Mouse (Mus musculus): Measurements from ENCODE around the gene Cmtm1. TPM values are rescaled to one million over a fixed set of nuclear protein-coding genes. Genes with fewer than 3 reads are reported as not detected.
A peak's percentile ranks its signal among the peaks of the same experiment; 100 is the strongest.

Gene Cmtm1
- total and polyA plus RNA-seq, 2 experiments from 2014 or later, result not detected

DNA sequence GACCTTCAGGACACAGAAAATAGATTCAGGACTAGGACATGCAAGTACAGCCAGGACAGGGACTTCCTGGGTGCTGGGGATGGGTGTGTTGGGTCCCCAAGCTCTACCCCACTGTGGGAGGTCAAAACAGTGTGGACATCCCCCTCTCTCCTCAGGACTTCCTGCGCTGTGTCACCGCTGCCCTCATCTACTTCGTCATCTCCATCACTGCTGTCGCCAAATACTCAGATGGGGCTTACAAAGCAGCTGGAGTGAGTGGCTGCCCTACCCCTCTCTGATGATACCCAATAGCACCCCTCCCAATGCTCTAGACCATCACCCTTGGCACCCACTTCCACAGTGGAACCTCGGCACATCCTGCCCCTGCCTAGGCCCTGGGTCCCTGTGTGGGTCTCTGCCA lies 34.7 kb upstream of the Cmtm1 start:
- WGBS, result 95% methylated on average over 5 of the region's 5 CpGs
- ATAC-seq (no peak), DNase-seq (ENCODE audit: low spot score) (no peak)
- H3K9me3 ChIP-seq (ENCODE audit: low read length), result no peaks in the 10 kb centered on the region
- TF ChIP-seq CTCF (IDR thresholded peaks at IDR 0.05; ENCODE audit: low read depth), result no peak
- no peaks in the 10 kb centered on the region for H3K4me1 ChIP-seq (ENCODE audit: insufficient read depth, low read length)
- no peaks in the 10 kb centered on the region for H3K27me3 ChIP-seq (ENCODE audit: insufficient read depth, low read length)
- no peak overlapping the region for H3K27ac ChIP-seq
- no peak overlapping the region for H3K4me2 ChIP-seq (ENCODE audit: low read depth, low read length)
- no peak overlapping the region for H3K9ac ChIP-seq (replicated peaks; ENCODE audit: low read length)
- H3K4me3 ChIP-seq (ENCODE audit: low read length), result no peak overlapping the region
- no peaks in the 10 kb centered on the region; the same call in 1 of the 2 replicates for H3K36me3 ChIP-seq (ENCODE audit: insufficient read depth, low read length)

DNA sequence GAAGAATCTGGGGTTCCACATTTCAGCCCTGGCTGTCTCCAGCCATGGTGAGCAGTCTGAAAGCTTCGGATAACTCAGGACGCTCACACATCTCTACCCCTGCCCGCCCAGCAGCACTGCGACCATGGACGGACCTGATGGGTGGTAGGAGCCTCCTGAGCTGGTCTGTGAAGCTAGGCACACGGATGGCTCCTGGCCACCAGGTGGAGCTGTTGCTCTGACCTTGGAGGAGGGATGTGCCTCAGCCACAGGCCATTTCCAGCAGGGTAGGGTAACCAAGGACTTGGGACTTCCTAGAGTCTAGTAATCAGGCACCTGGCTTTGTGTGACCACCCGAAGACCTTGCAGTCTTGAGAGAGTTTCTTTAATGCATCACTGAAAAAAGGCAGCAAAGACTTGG lies 34.0 kb upstream of the Cmtm1 start:
- H3K4me3 ChIP-seq (ENCODE audit: low read length), result no peak overlapping the region
- no peaks in the 10 kb centered on the region for H3K27me3 ChIP-seq (ENCODE audit: insufficient read depth, low read length)
- peak; percentile 98 for TF ChIP-seq CTCF (IDR thresholded peaks at IDR 0.05; ENCODE audit: low read depth)
- no peak overlapping the region for H3K4me2 ChIP-seq (ENCODE audit: low read depth, low read length)
- no peak overlapping the region for H3K27ac ChIP-seq
- ATAC-seq, result peak; percentile 57
- H3K9ac ChIP-seq (replicated peaks; ENCODE audit: low read length), result no peak overlapping the region
- H3K4me1 ChIP-seq (ENCODE audit: insufficient read depth, low read length), result no peaks in the 10 kb centered on the region
- 20% methylated on average over 7 of the region's 7 CpGs for WGBS
- no peaks in the 10 kb centered on the region; the same call in 1 of the 2 replicates for H3K36me3 ChIP-seq (ENCODE audit: insufficient read depth, low read length)
- peak; percentile 92 for DNase-seq (ENCODE audit: low spot score)
- H3K9me3 ChIP-seq (ENCODE audit: low read length), result no peaks in the 10 kb centered on the region

DNA sequence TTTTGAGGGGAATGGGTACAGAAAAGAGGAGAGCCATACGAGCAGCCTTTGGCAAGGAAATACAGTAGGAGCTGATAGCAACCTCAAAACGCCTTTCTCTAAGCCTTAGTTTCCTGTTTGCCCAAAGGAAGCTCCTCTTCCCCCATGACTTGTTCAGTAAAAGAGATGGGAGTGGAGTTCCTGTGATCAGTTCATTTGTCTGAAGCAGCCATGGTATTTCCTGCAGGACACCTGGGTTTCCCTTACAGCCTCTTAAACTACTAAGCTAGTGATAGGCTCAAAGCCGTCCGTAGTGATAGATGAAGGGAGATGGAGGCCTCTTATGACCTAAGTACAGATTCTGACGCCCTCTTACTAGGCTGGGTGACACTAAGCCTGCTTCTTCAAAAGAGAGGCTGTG lies 32.5 kb upstream of the Cmtm1 start:
- ATAC-seq (no peak), DNase-seq (ENCODE audit: low spot score) (no peak)

DNA sequence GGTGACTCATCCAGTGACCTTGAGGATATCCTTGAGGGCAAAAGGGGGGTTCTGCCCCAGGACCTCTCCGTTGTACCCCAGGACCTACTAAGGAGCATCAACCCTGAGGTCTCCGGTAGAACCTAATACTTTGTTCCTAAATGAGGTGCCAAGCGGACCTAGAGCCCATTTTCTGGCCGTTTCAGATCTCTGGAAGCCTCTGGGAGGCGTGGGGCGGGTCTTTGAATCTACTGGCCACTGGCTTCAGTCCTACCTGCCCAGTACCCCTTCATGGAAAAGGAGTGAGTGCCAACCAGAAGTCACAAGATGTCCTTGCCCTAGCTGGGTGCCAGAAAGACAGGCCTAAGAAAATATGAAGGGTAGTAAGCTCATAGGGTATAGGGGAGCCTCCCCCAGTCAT lies 31.7 kb upstream of the Cmtm1 start:
- TF ChIP-seq CTCF (IDR thresholded peaks at IDR 0.05; ENCODE audit: low read depth), result no peak
- H3K36me3 ChIP-seq (ENCODE audit: insufficient read depth, low read length), result no peaks in the 10 kb centered on the region
- H3K4me3 ChIP-seq (ENCODE audit: low read length), result peak overlapping the region; percentile 60; the same call in 1 of the 2 replicates
- no peaks in the 10 kb centered on the region for H3K27me3 ChIP-seq (ENCODE audit: insufficient read depth, low read length)
- peak overlapping the region; percentile 92 for H3K4me2 ChIP-seq (ENCODE audit: low read depth, low read length)
- DNase-seq (ENCODE audit: low spot score) (no peak), ATAC-seq (no peak)
- WGBS, result 48% methylated on average over 6 of the region's 6 CpGs
- H3K27ac ChIP-seq, result peak overlapping the region; percentile 48; the same call in 1 of the 2 replicates
- no peaks in the 10 kb centered on the region for H3K4me1 ChIP-seq (ENCODE audit: insufficient read depth, low read length)
- no peak overlapping the region; the same call in 1 of the 2 replicates for H3K9ac ChIP-seq (replicated peaks; ENCODE audit: low read length)
- no peaks in the 10 kb centered on the region for H3K9me3 ChIP-seq (ENCODE audit: low read length)

More for the DNA sequence above, 32.5 kb upstream of the Cmtm1 start:
- Histone ChIP-seq H3K4me2 (ENCODE audit: low read depth, low read length) (no peak overlapping the region), H3K9me3 (ENCODE audit: low read length) (no peaks in the 10 kb centered on the region), H3K27ac (no peak overlapping the region), H3K27me3 (ENCODE audit: insufficient read depth, low read length) (no peaks in the 10 kb centered on the region), H3K9ac (replicated peaks; ENCODE audit: low read length) (no peak overlapping the region), H3K4me3 (ENCODE audit: low read length) (no peak overlapping the region), H3K36me3 (ENCODE audit: insufficient read depth, low read length) (no peaks in the 10 kb centered on the region; the same call in 1 of the 2 replicates), H3K4me1 (ENCODE audit: insufficient read depth, low read length) (no peaks in the 10 kb centered on the region)
- TF ChIP-seq CTCF (IDR thresholded peaks at IDR 0.05; ENCODE audit: low read depth), result no peak
- 88% methylated on average over 5 of the region's 5 CpGs for WGBS

DNA sequence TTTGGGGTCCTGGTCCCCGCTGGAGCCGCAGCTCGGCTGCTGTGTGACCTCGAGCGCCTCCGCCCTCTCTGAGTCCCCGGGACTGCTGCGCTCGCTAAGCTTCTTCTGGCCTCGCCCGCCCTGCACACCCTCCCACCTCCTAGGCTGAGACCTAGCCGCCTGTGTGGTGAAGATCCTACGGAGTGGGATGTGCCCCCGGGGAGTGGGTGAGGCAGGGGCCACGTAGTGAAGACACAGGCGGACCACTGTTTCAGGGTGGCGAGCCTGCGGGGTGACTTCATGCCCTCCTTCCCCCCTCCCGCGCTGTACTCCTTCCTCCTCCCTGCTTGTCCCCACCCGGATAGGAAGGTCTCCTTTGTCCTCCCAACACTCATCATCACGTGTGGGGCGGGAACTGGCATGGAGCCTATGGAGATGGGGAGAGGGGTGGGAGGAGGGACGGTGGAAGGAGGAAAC lies 31.2 kb upstream of the Cmtm1 start:
- Histone ChIP-seq H3K4me3 (ENCODE audit: low read length) (peak overlapping the region; percentile 60), H3K27ac (peak overlapping the region; percentile 79), H3K9ac (replicated peaks; ENCODE audit: low read length) (peak overlapping the region; percentile 70), H3K9me3 (ENCODE audit: low read length) (no peaks in the 10 kb centered on the region), H3K36me3 (ENCODE audit: insufficient read depth, low read length) (no peaks in the 10 kb centered on the region), H3K4me2 (ENCODE audit: low read depth, low read length) (peak overlapping the region; percentile 92), H3K4me1 (ENCODE audit: insufficient read depth, low read length) (no peaks in the 10 kb centered on the region), H3K27me3 (ENCODE audit: insufficient read depth, low read length) (no peaks in the 10 kb centered on the region)
- TF ChIP-seq CTCF (IDR thresholded peaks at IDR 0.05; ENCODE audit: low read depth), result no peak
- ATAC-seq, result peak; percentile 68
- 1% methylated on average over 23 of the region's 24 CpGs for WGBS
- DNase-seq (ENCODE audit: low spot score), result peak; percentile 85

DNA sequence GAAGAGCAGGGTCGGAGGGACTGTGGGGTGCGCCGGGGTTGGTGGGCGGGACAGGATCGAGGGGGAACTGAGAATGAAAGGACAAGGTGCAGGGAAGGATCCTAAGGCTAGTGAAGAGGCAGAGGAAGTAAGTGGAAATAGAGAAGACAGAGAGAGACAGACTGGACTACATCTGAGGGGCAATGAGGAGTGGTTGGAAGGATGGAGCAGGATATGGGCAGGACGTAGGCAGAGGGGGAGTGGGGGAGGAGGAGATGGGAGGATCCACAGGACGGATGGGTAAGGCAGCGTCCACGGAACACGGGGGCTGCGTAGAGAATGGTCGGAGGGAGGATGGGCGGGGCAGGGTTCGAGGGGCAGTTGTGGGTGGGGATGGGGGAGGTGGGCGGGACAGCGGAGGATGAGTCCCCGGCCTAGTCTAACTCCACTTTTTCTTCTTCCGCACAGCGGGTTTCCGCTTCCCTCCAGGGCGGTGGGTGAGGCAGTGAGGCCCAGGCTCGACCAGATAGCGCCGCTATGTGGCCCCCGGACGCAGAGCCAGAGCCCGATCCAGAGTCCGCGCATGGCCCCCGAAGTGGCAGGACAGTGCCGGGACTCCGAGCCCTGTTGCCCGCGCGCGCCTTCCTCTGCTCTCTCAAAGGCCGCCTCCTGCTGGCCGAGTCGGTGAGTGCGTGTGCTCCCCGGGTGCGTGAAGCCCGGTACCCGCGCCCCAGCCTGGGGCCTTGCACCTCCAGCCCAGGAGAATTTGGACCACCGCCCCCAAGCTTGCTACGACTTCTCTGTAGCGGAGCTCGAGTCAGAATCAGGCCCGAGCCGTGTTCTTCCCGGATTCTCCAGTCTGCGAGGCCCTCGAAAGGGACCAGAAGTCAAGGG lies 30.5 kb upstream of the Cmtm1 start:
- peak overlapping the region; percentile 70 for H3K9ac ChIP-seq (replicated peaks; ENCODE audit: low read length)
- under 1% methylated on average over 48 of the region's 54 CpGs for WGBS
- TF ChIP-seq CTCF (IDR thresholded peaks at IDR 0.05; ENCODE audit: low read depth), result peak; percentile 74
- H3K4me2 ChIP-seq (ENCODE audit: low read depth, low read length), result peak overlapping the region; percentile 92
- no peaks in the 10 kb centered on the region for H3K9me3 ChIP-seq (ENCODE audit: low read length)
- H3K4me1 ChIP-seq (ENCODE audit: insufficient read depth, low read length), result no peaks in the 10 kb centered on the region
- no peaks in the 10 kb centered on the region for H3K27me3 ChIP-seq (ENCODE audit: insufficient read depth, low read length)
- peak overlapping the region; percentile 60 for H3K4me3 ChIP-seq (ENCODE audit: low read length)
- H3K27ac ChIP-seq, result peak overlapping the region; percentile 79
- DNase-seq (ENCODE audit: low spot score), result peak; percentile 78
- peak; percentile 82 for ATAC-seq
- no peaks in the 10 kb centered on the region for H3K36me3 ChIP-seq (ENCODE audit: insufficient read depth, low read length)

DNA sequence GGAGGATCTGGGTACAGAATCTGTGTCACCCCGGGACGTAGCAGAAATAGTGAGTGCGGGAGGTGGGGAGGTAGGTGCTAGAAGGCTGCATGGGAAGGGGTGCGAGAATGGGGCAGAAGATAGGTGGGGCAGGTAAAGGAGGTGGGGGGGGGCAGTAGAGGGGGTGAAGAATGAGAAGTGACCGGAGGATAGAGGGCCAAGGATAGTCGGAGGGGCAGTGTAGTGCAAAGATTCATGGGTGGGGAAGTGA lies 30.0 kb upstream of the Cmtm1 start:
- Histone ChIP-seq H3K36me3 (ENCODE audit: insufficient read depth, low read length) (no peaks in the 10 kb centered on the region), H3K9me3 (ENCODE audit: low read length) (no peaks in the 10 kb centered on the region), H3K9ac (replicated peaks; ENCODE audit: low read length) (peak overlapping the region; percentile 70), H3K4me2 (ENCODE audit: low read depth, low read length) (peak overlapping the region; percentile 92), H3K4me1 (ENCODE audit: insufficient read depth, low read length) (no peaks in the 10 kb centered on the region), H3K4me3 (ENCODE audit: low read length) (peak overlapping the region; percentile 60), H3K27me3 (ENCODE audit: insufficient read depth, low read length) (no peaks in the 10 kb centered on the region), H3K27ac (peak overlapping the region; percentile 79; the same call in 1 of the 2 replicates)
- DNase-seq (ENCODE audit: low spot score) (no peak), ATAC-seq (no peak; the same call in 1 of the 2 replicates)
- TF ChIP-seq CTCF (IDR thresholded peaks at IDR 0.05; ENCODE audit: low read depth), result no peak
- WGBS, result under 1% methylated on average over 6 of the region's 6 CpGs
